Mouse (Mus musculus): Measurements from ENCODE around the gene Ino80. TPM values are rescaled to one million over a fixed set of nuclear protein-coding genes. Genes with fewer than 3 reads are reported as not detected.

The Ino80 gene
- polyA plus RNA-seq, 1 experiment: not detected

DNA sequence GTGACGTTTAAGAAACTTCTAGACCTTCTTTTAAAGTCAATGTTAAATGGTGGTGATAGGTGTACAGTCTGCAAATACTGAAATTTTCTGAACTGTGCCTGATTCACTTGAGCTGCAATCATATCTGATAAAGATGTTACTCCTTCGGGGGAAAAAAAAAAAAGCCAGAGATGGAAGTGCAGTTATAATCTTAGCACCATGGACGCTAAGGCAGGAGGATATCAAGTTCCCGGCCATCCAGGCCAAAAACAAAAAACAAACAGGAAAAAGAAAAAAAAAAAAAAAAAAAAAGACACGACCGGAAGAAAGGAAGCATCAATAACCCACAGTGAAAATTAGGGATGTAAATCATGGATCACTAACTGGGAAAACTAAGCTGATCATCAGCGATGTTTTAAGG, 1.3 kb downstream of the Ino80 start:
- no peak for TF ChIP-seq CTCF (IDR thresholded peaks at IDR 0.05; ENCODE audit: insufficient read depth, low read depth, low read length)
- Histone ChIP-seq H3K4me3 (ENCODE audit: insufficient read depth, low read depth, low read length) (no peak overlapping the region), H3K27ac (ENCODE audit: insufficient read depth, low read depth, low read length) (no peak overlapping the region), H3K4me1 (ENCODE audit: control insufficient read depth, insufficient read depth, low read length) (peaks cover 2% of the 10 kb centered on the region; the same call in 1 of the 2 replicates)
- 13% methylated on average over 7 of the region's 7 CpGs for WGBS

DNA sequence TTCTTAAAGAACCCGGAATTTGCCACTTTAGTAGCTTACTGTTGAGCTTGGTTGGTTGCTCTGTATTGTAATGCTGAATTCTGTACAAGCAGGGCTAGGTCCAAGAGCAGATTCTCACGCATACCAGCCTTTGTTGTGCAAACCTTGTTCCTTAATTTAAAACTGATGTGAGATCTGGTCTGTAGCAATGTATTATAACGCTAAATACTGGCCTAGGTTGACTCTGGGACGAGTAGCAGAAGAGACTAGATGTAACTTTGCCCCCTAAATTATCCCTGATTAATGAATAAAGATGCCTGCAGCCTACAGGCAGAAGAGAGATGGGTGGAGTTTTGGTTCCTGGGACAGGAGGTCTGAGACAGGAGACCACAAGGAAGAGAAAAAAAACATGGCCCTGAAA, 13.5 kb downstream of the Ino80 start:
- no peaks in the 10 kb centered on the region for H3K4me1 ChIP-seq (ENCODE audit: control insufficient read depth, insufficient read depth, low read length)
- 44% methylated on average over 4 of the region's 4 CpGs for WGBS
- no peak overlapping the region for H3K4me3 ChIP-seq (ENCODE audit: insufficient read depth, low read depth, low read length)
- H3K27ac ChIP-seq (ENCODE audit: insufficient read depth, low read depth, low read length): no peak overlapping the region
- TF ChIP-seq CTCF (IDR thresholded peaks at IDR 0.05; ENCODE audit: insufficient read depth, low read depth, low read length): no peak

GRCm38 (mm10) chr2:119463114-119463775, 14.2 kb downstream of the Ino80 start:
- Histone ChIP-seq H3K4me1 (ENCODE audit: control insufficient read depth, insufficient read depth, low read length) (no peaks in the 10 kb centered on the region), H3K4me3 (ENCODE audit: insufficient read depth, low read depth, low read length) (no peak overlapping the region), H3K27ac (ENCODE audit: insufficient read depth, low read depth, low read length) (no peak overlapping the region)
- WGBS: 93% methylated on average over 5 of the region's 5 CpGs
- no peak for TF ChIP-seq CTCF (IDR thresholded peaks at IDR 0.05; ENCODE audit: insufficient read depth, low read depth, low read length)
- TF ChIP-seq POLR2A (IDR thresholded peaks at IDR 0.05; ENCODE audit: insufficient read depth, low read depth, low read length): no peak

DNA sequence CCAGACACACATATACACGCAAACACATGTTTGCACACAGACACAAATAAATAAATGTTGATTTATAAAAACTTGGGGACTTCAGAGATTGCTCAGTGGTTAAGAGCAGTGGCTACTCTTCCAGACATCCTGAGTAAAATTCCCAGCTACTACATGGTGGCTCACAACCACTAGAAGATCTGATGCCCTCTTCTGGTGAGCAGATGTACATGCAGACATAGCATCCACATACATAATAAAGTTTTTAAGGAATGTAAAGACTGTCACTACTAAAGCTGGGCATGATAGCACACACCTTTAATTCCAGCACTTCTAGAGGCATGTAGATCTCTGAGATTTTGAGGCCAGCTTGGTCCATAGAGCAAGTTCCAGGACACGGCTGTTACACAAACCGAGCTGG, 16.5 kb downstream of the Ino80 start:
- Histone ChIP-seq H3K4me1 (ENCODE audit: control insufficient read depth, insufficient read depth, low read length) (no peaks in the 10 kb centered on the region), H3K4me3 (ENCODE audit: insufficient read depth, low read depth, low read length) (no peak overlapping the region), H3K27ac (ENCODE audit: insufficient read depth, low read depth, low read length) (no peak overlapping the region)
- WGBS: over 99% methylated on average over 3 of the region's 3 CpGs
- TF ChIP-seq POLR2A (IDR thresholded peaks at IDR 0.05; ENCODE audit: insufficient read depth, low read depth, low read length): no peak
- TF ChIP-seq CTCF (IDR thresholded peaks at IDR 0.05; ENCODE audit: insufficient read depth, low read depth, low read length): no peak

DNA sequence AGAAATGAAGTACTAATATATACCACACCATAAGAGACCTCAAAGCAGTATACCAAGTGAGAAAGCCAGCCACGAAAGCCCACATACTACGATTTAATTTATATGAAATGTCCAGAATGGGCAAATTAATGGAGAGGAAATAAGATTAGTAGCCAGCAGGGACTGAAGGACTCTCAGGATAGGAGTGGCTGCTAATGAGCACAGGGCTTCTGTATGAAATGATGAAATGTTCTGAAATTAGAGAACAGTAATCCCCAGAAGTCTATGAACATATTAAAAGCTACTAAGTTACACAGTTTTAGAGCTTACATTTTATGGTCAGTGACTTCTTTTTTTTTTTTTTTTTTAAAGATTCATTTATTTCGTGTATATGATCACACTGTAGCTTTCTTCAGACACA, 22.9 kb downstream of the Ino80 start:
- TF ChIP-seq CTCF (IDR thresholded peaks at IDR 0.05; ENCODE audit: insufficient read depth, low read depth, low read length) (no peak), POLR2A (IDR thresholded peaks at IDR 0.05; ENCODE audit: insufficient read depth, low read depth, low read length) (no peak)
- Histone ChIP-seq H3K4me3 (ENCODE audit: insufficient read depth, low read depth, low read length) (no peak overlapping the region), H3K4me1 (ENCODE audit: control insufficient read depth, insufficient read depth, low read length) (no peaks in the 10 kb centered on the region), H3K27ac (ENCODE audit: insufficient read depth, low read depth, low read length) (no peak overlapping the region)
- WGBS: 93% methylated on average over 3 of the region's 3 CpGs

GRCm38 (mm10) chr2:119436988-119437387, 40.5 kb downstream of the Ino80 start:
- H3K4me1 ChIP-seq (ENCODE audit: control insufficient read depth, insufficient read depth, low read length): no peaks in the 10 kb centered on the region
- TF ChIP-seq CTCF (IDR thresholded peaks at IDR 0.05; ENCODE audit: insufficient read depth, low read depth, low read length): no peak
- no peak for TF ChIP-seq POLR2A (IDR thresholded peaks at IDR 0.05; ENCODE audit: insufficient read depth, low read depth, low read length)
- WGBS: 96% methylated on average over 1 of the region's 1 CpGs
- no peak overlapping the region for H3K27ac ChIP-seq (ENCODE audit: insufficient read depth, low read depth, low read length)
- H3K4me3 ChIP-seq (ENCODE audit: insufficient read depth, low read depth, low read length): no peak overlapping the region

DNA sequence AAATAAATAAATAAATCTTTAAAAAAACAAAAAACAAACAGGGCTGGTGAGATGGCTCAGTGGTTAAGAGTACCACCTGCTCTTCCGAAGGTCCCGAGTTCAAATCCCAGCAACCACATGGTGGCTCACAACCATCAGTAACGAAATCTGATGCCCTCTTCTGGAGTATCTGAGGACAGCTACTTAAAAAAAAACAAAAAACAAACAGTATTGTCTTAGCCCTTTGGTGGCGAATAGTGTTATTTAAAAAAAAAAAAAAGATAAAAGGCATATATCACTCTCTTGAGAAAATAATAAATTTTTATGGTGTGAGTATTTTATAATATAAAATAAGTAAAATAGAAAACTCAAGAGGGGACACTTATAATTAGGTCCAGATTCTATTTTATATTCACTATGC, 41.0 kb downstream of the Ino80 start:
- Histone ChIP-seq H3K4me3 (ENCODE audit: insufficient read depth, low read depth, low read length) (no peak overlapping the region), H3K4me1 (ENCODE audit: control insufficient read depth, insufficient read depth, low read length) (no peaks in the 10 kb centered on the region), H3K27ac (ENCODE audit: insufficient read depth, low read depth, low read length) (no peak overlapping the region)
- 88% methylated on average over 4 of the region's 4 CpGs for WGBS
- no peak for TF ChIP-seq CTCF (IDR thresholded peaks at IDR 0.05; ENCODE audit: insufficient read depth, low read depth, low read length)
- no peak for TF ChIP-seq POLR2A (IDR thresholded peaks at IDR 0.05; ENCODE audit: insufficient read depth, low read depth, low read length)

DNA sequence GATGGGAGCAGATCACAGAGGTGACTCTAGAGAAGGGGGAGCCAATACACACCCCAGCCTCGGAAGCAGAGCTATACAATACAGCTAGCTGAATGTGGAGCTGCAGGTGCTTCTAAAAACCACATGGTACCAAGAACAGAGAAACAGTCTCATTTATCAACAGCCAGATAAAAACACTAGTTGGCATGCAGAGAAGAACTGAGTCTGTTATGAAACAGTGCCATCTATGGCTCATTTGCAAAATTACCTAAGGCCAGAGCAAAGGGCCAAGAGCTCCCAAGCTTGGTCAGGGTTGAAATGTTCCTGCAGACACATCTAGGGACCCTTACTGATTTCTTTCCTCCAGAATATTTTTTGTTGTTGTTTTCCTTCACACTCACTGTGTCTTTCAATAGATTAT, 63.7 kb downstream of the Ino80 start:
- 10% methylated on average over 1 of the region's 1 CpGs for WGBS

DNA sequence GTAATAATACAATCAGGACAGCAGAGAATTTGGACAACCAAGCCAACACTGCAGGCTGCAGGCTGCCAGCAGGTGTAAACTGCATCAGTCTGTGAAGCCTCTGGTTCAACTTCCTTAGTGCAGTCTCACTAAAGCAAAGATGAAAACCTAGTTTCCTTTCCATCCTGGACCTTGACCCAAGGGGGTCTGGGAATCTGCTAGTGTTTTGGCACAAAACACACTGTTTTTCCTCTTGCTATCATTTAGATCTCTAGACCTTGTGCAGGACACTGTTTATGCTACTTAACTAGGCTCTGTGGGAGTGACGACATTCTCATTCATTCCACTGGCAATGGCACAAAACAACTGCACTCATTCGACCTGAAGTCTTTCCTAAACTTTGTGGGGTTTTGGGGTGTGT, 65.8 kb downstream of the Ino80 start:
- 50% methylated on average over 2 of the region's 2 CpGs for WGBS
- Histone ChIP-seq H3K4me3 (ENCODE audit: insufficient read depth, low read depth, low read length) (no peak overlapping the region), H3K27ac (ENCODE audit: insufficient read depth, low read depth, low read length) (no peak overlapping the region), H3K4me1 (ENCODE audit: control insufficient read depth, insufficient read depth, low read length) (no peaks in the 10 kb centered on the region)
- TF ChIP-seq CTCF (IDR thresholded peaks at IDR 0.05; ENCODE audit: insufficient read depth, low read depth, low read length): no peak

More for the DNA sequence above, 63.7 kb downstream of the Ino80 start:
- Histone ChIP-seq H3K27ac (ENCODE audit: insufficient read depth, low read depth, low read length) (no peak overlapping the region), H3K4me3 (ENCODE audit: insufficient read depth, low read depth, low read length) (no peak overlapping the region), H3K4me1 (ENCODE audit: control insufficient read depth, insufficient read depth, low read length) (no peaks in the 10 kb centered on the region)
- TF ChIP-seq POLR2A (IDR thresholded peaks at IDR 0.05; ENCODE audit: insufficient read depth, low read depth, low read length): no peak
- TF ChIP-seq CTCF (IDR thresholded peaks at IDR 0.05; ENCODE audit: insufficient read depth, low read depth, low read length): no peak

DNA sequence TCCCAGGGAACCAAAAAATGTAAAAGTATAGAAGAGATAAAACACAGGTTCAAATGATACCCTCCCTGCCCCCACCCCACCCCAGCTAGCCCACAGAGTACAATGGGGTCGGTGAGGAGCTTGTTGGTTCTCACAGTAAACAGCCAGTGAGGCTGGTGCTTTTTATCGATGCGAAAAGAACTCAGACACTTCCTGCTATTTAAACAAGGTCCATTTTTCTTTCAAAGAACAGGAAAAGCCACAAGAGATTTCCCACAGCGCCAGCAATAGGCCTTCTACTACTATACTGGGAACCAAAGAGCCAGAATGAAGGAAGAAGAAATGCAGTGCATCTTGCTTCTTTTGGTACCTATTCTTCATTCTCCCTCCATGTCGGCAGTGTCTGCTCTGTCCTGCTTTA, 66.5 kb downstream of the Ino80 start:
- Histone ChIP-seq H3K27ac (ENCODE audit: insufficient read depth, low read depth, low read length) (no peak overlapping the region), H3K4me1 (ENCODE audit: control insufficient read depth, insufficient read depth, low read length) (no peaks in the 10 kb centered on the region), H3K4me3 (ENCODE audit: insufficient read depth, low read depth, low read length) (no peak overlapping the region)
- TF ChIP-seq POLR2A (IDR thresholded peaks at IDR 0.05; ENCODE audit: insufficient read depth, low read depth, low read length) (no peak), CTCF (IDR thresholded peaks at IDR 0.05; ENCODE audit: insufficient read depth, low read depth, low read length) (no peak)
- WGBS: 49% methylated on average over 5 of the region's 5 CpGs

All from olfactory bulb, adult 2 months (tissue).